Mouse (Mus musculus) midbrain, embryonic 16.5 days (tissue): ENCODE results near the gene Tdrd6. TPM values are rescaled to one million over a fixed set of nuclear protein-coding genes. Genes with fewer than 3 reads are reported as not detected.

ENCODE experiments used
- ATAC-seq: fragments of 200-750 bp; cut with Nextera tagmentation; 2 replicates; pipeline ENCODE4 v1.8.0; 2017; ENCODE audit warnings: moderate TSS enrichment
- H3K27ac ChIP-seq: fragments of 300-500 bp; sonication (generic); 2 replicates; pipeline ENCODE4 v1.5.1; 2014; ENCODE audit warnings: mild to moderate bottlenecking, low read length, mixed read lengths
- H3K27me3 ChIP-seq: fragments of 300-500 bp; sonication (generic); 2 replicates; pipeline ENCODE4 v1.6.1; 2014; ENCODE audit warnings: low read depth, low read length, mixed read lengths; ENCODE audit not compliant: control insufficient read depth, insufficient read depth
- H3K36me3 ChIP-seq: fragments of 300-500 bp; sonication (generic); 2 replicates; pipeline ENCODE4 v1.6.1; 2014; ENCODE audit warnings: mild to moderate bottlenecking, low read length, moderate library complexity, mixed read lengths; ENCODE audit not compliant: control insufficient read depth, insufficient read depth
- H3K4me1 ChIP-seq: fragments of 300-500 bp; sonication (generic); 2 replicates; pipeline ENCODE4 v1.6.1; 2014; ENCODE audit warnings: mild to moderate bottlenecking, low read length, mixed read lengths; ENCODE audit not compliant: control insufficient read depth, insufficient read depth
- H3K4me2 ChIP-seq: fragments of 300-500 bp; sonication (generic); 2 replicates; pipeline ENCODE4 v1.6.1; 2014; ENCODE audit warnings: mild to moderate bottlenecking, low read length, mixed read lengths
- H3K4me3 ChIP-seq: fragments of 300-500 bp; sonication (generic); 2 replicates; pipeline ENCODE4 v1.5.1; 2014; ENCODE audit warnings: low read depth, mild to moderate bottlenecking, low read length, moderate library complexity, mixed read lengths
- H3K9ac ChIP-seq: fragments of 300-500 bp; sonication (generic); 2 replicates; pipeline ENCODE4 v1.6.1; 2014; ENCODE audit warnings: low read depth, low read length, mixed read lengths
- H3K9me3 ChIP-seq: fragments of 300-500 bp; sonication (generic); replicated peaks from 2 replicates; pipeline ENCODE4 v1.6.1; 2014; ENCODE audit warnings: mild to moderate bottlenecking, low read length, mixed read lengths; ENCODE audit not compliant: control insufficient read depth, poor library complexity, severe bottlenecking
- WGBS: fragments of 180-500 bp; shearing (Covaris S2); extraction: QIAGEN DNeasy Blood & Tissue Kit; methylation state at CpG from one replicate; pipeline ENCODE4 v1.1.7; 2014; 5-methylcytosine and 5-hydroxymethylcytosine counted together
- polyA plus RNA-seq: library from polyadenylated mRNA; unstranded; fragments of >200 nt; fragmentation: Nextera tagmentation; extraction: Ambion mirVana; gene quantifications from 2 replicates; pipeline ENCODE4 v1.2.1, GENCODE M21; 2015

The Tdrd6 gene
- polyA plus RNA-seq, 1 experiment from 2014 or later = 1.5 TPM

DNA sequence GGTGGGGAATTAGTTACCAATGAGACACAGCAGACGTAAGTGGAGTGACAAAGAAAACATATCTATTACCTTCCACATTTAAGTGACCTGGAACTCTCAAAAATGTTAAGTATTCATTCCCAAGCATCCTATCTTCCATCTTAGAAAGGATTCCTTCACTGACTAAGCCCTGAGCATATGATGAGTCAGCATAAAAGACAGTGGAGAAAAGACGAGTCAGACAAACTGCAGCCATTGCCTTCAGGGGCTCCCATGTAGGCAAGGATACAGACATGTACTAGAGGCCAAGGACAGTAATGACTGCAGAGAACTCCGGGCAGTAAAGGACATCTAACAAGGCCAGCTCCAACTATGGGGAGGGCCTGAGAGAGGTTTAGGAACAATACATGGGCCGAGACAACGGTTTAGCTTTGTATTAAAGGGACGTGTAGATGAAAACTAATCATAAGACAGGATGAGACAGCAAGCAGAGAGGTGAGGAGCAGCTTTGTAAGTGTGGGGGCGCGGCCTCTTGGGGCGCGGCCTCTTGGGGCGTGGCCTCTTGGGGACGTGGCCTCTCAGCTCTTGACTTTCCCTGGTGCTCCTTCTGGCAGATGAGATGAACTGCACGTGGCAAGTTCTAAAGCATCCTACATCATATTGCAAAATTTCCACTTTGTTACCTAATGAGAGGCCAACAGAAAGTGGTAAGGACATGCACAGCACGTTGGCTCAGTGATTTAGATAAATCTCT lies 21.4 kb upstream of the Tdrd6 start:
- Histone ChIP-seq H3K4me2 (no peak overlapping the region), H3K4me1 (no peaks in the 10 kb centered on the region), H3K9me3 (no peaks in the 10 kb centered on the region), H3K27ac (no peak overlapping the region), H3K9ac (no peak overlapping the region), H3K36me3 (peaks cover 18% of the 10 kb centered on the region), H3K4me3 (no peak overlapping the region), H3K27me3 (no peaks in the 10 kb centered on the region)
- ATAC-seq = no peak
- 74% methylated on average over 14 of the region's 14 CpGs for WGBS

GRCm38 (mm10) chr17:43649641-43650436 lies 19.7 kb upstream of the Tdrd6 start:
- Histone ChIP-seq H3K9me3 (no peaks in the 10 kb centered on the region), H3K4me1 (no peaks in the 10 kb centered on the region), H3K4me2 (no peak overlapping the region), H3K4me3 (no peak overlapping the region), H3K27ac (no peak overlapping the region), H3K27me3 (no peaks in the 10 kb centered on the region), H3K9ac (no peak overlapping the region), H3K36me3 (peaks cover 31% of the 10 kb centered on the region)
- ATAC-seq = no peak
- 75% methylated on average over 10 of the region's 10 CpGs for WGBS

DNA sequence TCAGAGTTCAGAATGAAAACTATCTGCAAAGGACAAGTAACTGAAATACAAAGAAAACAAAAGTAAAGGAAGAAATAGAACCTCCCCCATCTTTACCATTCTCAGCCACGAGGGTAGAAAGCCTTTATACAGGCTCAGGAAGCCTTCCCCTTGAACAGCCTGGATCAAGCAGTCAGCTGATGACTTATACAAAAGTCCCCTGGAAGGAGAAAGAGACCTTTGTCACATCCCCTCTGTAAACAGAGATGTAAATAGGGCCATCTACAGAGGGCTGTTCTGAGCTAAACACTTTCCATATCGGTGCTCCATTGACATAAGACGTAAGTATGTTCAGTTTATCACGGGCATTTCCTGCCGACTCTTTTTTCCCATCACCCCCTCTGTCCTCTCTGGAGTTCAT lies 16.8 kb upstream of the Tdrd6 start:
- Histone ChIP-seq H3K36me3 (peaks cover 40% of the 10 kb centered on the region), H3K27me3 (no peaks in the 10 kb centered on the region), H3K4me3 (no peak overlapping the region), H3K27ac (no peak overlapping the region), H3K4me1 (no peaks in the 10 kb centered on the region), H3K9ac (no peak overlapping the region), H3K9me3 (no peaks in the 10 kb centered on the region), H3K4me2 (no peak overlapping the region)
- ATAC-seq = no peak
- WGBS = 46% methylated on average over 5 of the region's 5 CpGs

DNA sequence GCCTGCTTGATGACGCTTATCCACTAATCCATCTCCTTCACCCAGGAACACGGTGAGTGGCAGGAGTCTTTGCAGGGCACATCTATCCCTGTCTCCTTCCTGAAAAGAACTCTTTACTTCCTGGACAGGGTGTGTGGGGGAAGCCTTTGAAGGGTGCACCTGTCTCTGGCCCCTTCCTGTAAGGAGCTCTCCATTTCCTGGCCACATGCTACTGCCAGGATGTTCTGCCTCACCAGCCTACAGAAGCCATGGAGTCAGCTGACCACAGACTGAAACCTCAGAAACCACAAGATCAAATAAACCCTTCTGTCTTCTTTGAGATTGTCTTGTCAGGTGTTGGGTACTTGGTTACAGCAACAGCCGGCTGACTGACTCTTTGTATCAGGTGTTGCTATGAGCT lies 15.0 kb upstream of the Tdrd6 start:
- Histone ChIP-seq H3K36me3 (peaks cover 39% of the 10 kb centered on the region), H3K4me3 (no peak overlapping the region), H3K9me3 (no peaks in the 10 kb centered on the region), H3K27ac (no peak overlapping the region), H3K4me1 (no peaks in the 10 kb centered on the region), H3K9ac (no peak overlapping the region), H3K27me3 (no peaks in the 10 kb centered on the region), H3K4me2 (no peak overlapping the region)
- 95% methylated on average over 3 of the region's 3 CpGs for WGBS
- ATAC-seq = no peak

DNA sequence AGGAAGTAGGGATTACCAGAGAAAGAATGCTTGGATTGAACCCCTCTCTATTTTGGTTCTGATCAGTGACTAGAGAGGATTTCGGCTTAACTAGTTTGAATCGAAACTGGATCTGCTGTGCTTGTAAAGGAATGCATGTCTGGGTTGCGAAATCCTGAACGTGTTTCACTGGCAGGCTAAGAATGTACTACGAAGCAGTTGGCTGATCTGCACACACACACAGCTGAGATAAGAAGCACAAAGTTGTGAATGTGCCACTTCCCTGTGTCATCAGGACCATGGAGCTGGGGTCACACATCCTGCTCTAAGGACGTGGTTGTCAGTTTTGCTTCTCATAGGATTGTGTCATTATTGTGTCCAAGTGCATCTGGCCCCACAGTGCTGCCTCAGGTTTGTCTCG lies 14.3 kb upstream of the Tdrd6 start:
- Histone ChIP-seq H3K9ac (no peak overlapping the region), H3K4me2 (no peak overlapping the region), H3K27ac (no peak overlapping the region), H3K9me3 (no peaks in the 10 kb centered on the region), H3K4me3 (no peak overlapping the region), H3K4me1 (no peaks in the 10 kb centered on the region), H3K27me3 (no peaks in the 10 kb centered on the region), H3K36me3 (peaks cover 37% of the 10 kb centered on the region)
- ATAC-seq = no peak
- 79% methylated on average over 7 of the region's 7 CpGs for WGBS

GRCm38 (mm10) chr17:43643191-43643590 lies 13.1 kb upstream of the Tdrd6 start:
- 75% methylated on average over 7 of the region's 7 CpGs for WGBS
- Histone ChIP-seq H3K4me1 (no peaks in the 10 kb centered on the region), H3K36me3 (peaks cover 37% of the 10 kb centered on the region), H3K9me3 (no peaks in the 10 kb centered on the region), H3K4me3 (no peak overlapping the region), H3K4me2 (no peak overlapping the region), H3K27ac (no peak overlapping the region), H3K9ac (no peak overlapping the region), H3K27me3 (no peaks in the 10 kb centered on the region)
- no peak for ATAC-seq

- Histone ChIP-seq H3K4me2 (no peak overlapping the region), H3K4me3 (no peak overlapping the region), H3K4me1 (no peaks in the 10 kb centered on the region), H3K9ac (no peak overlapping the region), H3K9me3 (peaks cover 3% of the 10 kb centered on the region; the same call in 1 of the 2 replicates), H3K27me3 (no peaks in the 10 kb centered on the region), H3K27ac (no peak overlapping the region), H3K36me3 (peaks cover 29% of the 10 kb centered on the region)
- no peak for ATAC-seq
- WGBS = 82% methylated on average over 1 of the region's 1 CpGs
These were observed 10.7 kb upstream of the Tdrd6 start for GRCm38 (mm10) chr17:43640825-43641224.

DNA sequence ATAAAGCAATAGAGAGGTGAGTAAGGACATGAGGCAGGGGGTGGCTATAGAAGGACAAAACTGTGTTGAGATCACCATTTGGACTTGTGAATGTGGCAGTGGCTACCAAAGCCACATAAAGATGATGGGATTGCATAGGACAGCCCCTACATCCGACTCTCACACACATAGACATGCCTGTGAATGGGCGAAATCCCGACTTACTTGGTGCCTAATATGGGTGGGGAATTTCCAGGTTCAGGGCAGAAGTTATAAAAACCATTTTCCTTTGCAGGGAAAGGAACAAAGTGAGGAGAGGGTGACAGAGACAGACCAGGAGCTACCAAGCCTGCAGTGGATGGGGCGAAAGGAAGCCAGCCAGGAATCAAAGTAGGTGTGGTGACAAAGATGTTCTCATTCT lies 7.0 kb upstream of the Tdrd6 start:
- no peak for ATAC-seq
- Histone ChIP-seq H3K27me3 (no peaks in the 10 kb centered on the region), H3K4me2 (no peak overlapping the region), H3K9me3 (peaks cover 3% of the 10 kb centered on the region; the same call in 1 of the 2 replicates), H3K4me1 (no peaks in the 10 kb centered on the region), H3K9ac (no peak overlapping the region), H3K36me3 (peaks cover 10% of the 10 kb centered on the region; the same call in 1 of the 2 replicates), H3K4me3 (no peak overlapping the region), H3K27ac (no peak overlapping the region)
- WGBS = 94% methylated on average over 4 of the region's 4 CpGs

DNA sequence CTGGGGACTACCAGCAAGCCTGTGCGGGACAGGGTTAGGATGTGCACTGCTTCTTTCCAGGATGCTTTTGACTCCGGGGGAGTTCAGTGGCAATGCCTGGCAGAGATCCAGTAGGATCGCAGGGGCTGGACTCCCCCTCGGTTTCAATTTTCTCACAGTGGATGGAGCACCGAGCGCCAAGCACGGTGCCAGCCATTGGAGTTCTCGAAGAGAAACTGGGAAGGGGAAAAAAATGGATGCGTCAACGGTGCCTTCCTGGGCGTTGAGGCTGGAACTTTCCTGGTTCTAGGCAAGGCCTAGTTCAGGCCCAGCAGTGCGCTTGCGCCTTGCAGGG lies 295 bp upstream of the Tdrd6 start:
- no peaks in the 10 kb centered on the region for H3K36me3 ChIP-seq
- no peak; the same call in 1 of the 2 replicates for ATAC-seq
- H3K9me3 ChIP-seq = peaks cover 6% of the 10 kb centered on the region
- H3K27ac ChIP-seq = no peak overlapping the region
- H3K27me3 ChIP-seq = peaks cover 26% of the 10 kb centered on the region
- H3K9ac ChIP-seq = peak overlapping the region; percentile 72; the same call in 1 of the 2 replicates
- H3K4me3 ChIP-seq = peak overlapping the region; percentile 52
- peaks cover 6% of the 10 kb centered on the region for H3K4me1 ChIP-seq
- WGBS = 45% methylated on average over 13 of the region's 13 CpGs
- peak overlapping the region; percentile 87 for H3K4me2 ChIP-seq
